Mouse (Mus musculus) megakaryocyte-erythroid progenitor cell, adult 5 weeks (primary cell): Measurements from ENCODE around the gene Slc30a9. TPM values are rescaled to one million over a fixed set of nuclear protein-coding genes. Genes with fewer than 3 reads are reported as not detected.

Source experiments
- polyA plus RNA-seq: library from polyadenylated mRNA; stranded (reverse); fragments of >175 nt; gene quantifications from 2 replicates; pipeline ENCODE4 v1.2.3, GENCODE M21; 2012

Gene Slc30a9
- polyA plus RNA-seq = 5.6 and 5.8 TPM in 2 replicates

DNA sequence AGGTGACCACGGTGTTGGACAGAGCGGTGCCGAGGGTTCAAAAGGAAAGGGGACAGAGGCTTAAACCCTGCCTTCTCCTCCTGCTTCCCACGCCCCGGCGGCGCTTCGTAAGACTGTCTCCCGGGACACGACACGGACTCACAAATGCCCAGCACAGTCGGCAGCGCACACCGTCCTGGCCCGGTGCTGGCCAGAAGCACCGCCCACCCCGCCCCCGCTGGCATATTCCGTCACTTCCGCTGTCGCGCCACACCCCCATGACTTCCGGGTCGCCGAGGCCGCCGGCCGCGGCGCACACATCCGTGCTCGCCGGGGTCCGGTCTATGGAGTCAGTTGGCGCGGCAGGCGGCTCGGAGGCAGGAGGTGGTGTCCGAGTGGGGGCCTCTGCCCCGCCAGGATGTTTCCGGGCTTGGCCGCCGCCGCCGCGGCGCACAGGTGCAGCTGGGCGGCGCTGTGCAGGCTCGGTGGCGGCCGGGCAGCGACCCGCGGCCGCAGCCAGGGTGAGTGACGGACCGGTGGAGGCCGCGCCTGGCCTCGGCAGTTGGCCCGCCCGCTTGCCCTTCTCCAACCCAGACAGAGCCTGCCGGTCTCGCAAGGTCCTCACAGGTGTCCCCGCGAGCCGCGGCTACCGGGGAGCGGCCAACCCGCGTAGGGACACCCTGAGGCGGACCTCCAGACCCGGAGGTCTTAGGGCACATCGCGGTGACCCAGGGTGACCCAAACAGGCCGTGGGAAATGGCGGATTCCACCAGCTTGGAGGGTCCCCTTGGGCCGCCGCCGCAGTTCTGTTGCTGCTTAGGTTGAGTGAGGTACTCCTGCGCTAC lies at the start of gene Slc30a9:
Slc30a9 (plus strand) TSS at position 258 of the 824 bp plus-strand sequence.

DNA sequence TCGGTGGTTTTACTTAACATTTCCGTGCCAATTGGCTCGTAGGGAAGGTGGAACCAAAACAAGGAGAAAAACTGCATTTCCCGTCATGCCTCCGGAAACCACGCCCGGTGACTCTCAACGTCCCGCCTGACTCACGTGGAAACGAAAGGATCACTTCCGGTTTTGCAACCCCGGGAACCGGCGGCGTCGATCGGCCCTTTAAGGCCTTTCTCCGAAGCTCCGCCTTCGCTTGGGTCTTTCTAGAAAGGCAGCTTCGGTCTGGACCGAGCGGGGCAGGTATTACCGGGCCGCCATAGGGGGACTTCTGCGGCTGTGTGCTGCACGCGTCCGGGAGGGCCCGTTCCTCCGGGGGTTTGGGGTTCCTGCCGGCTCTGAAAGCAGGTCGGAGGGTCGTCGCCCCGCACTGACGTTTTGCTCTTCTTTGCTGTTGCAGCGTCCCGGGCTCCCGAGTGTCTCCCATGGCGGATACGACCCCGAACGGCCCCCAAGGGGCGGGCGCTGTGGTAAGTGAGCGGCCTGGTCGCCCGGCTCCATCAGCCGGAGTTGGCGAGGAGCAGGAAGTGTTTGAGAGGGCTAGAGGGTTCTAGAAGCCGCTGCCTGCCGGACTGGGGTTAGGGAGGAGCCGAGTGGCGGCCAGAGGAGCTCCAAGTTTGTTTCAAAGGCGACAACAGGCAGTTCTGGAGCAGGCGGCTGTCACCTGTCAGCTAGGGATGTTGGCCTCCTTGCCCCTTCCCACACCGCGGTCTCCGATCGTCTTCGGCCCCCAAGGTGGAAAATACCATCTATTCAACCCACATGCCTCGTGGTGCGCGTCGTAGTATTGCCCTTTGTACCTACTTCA lies 46.0 kb upstream of the Slc30a9 start, which contains the start of gene Tmem33:
Tmem33 (plus strand) TSS at position 35 of the 841 bp plus-strand sequence.

Other genes with a start within 250 kb of the Slc30a9 start
- not detected in 2 replicates for gene Phox2b, start 207.7 kb upstream of the Slc30a9 start, polyA plus RNA-seq
- 85.8 and 108 TPM in 2 replicates for gene Tmem33, start 46.4 kb upstream of the Slc30a9 start, polyA plus RNA-seq
- gene Bend4, start 121.4 kb downstream of the Slc30a9 start, polyA plus RNA-seq = 0.49 and 1.1 TPM in 2 replicates